Mouse (Mus musculus): Measurements from ENCODE around the gene Gm436. TPM values are rescaled to one million over a fixed set of nuclear protein-coding genes. Genes with fewer than 3 reads are reported as not detected.

Gm436 gene
- not detected in 2 replicates for polyA plus RNA-seq (2012; ENCODE audit: insufficient read depth, insufficient read length, low replicate concordance, missing spikeins)

DNA sequence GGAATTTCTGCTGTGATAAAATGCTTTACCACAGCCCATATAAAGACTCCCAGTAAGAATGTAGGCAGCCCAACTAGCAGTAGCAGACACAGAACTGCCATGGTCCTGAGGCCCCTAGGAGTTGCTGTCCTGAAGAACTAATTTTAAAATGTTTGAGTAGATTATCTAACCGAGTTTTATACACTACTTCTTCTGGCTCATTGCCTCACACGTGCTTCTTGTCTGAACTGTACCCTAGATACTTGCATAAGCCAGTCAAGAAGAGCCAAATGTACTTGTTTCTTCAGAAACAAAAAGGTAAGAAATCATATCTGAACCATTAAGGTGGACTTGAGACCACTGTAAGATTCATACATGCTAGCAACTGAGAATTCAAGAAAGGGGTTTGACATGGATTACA is at the start of gene Gm436:
Gene Gm436 (minus strand): TSS at position 101 of the 400 bp plus-strand sequence.
- WGBS, result 45% methylated on average over 2 of the region's 2 CpGs
- no peaks in the 10 kb centered on the region for H3K4me1 ChIP-seq (ENCODE audit: control insufficient read depth, insufficient read depth, low read length)

GRCm38 (mm10) chr4:144721304-144721703 is 35.1 kb upstream of the Gm436 start, which contains the start of gene Gm13178:
TSS of gene Gm13178 (minus strand) at chr4:144721404.
- H3K4me1 ChIP-seq (ENCODE audit: control insufficient read depth, insufficient read depth, low read length), result no peaks in the 10 kb centered on the region
- no peak within 1 kb of the TSS for H3K4me3 ChIP-seq (ENCODE audit: insufficient read depth, low read depth, low read length)
- no peak within 1 kb of the TSS for H3K27ac ChIP-seq (ENCODE audit: insufficient read depth, low read depth, low read length)
- TF ChIP-seq POLR2A (IDR thresholded peaks at IDR 0.05; ENCODE audit: insufficient read depth, low read depth, low read length), result no peak
- no peak for TF ChIP-seq CTCF (IDR thresholded peaks at IDR 0.05; ENCODE audit: insufficient read depth, low read depth, low read length)
- WGBS, result 90% methylated on average over 1 of the region's 1 CpGs

More for the DNA sequence above, at the start of gene Gm436:
- Histone ChIP-seq H3K27ac (ENCODE audit: insufficient read depth, low read depth, low read length) (no peak within 1 kb of the TSS), H3K4me3 (ENCODE audit: insufficient read depth, low read depth, low read length) (no peak within 1 kb of the TSS)
- TF ChIP-seq CTCF (IDR thresholded peaks at IDR 0.05; ENCODE audit: insufficient read depth, low read depth, low read length) (no peak), POLR2A (IDR thresholded peaks at IDR 0.05; ENCODE audit: insufficient read depth, low read depth, low read length) (no peak)

DNA sequence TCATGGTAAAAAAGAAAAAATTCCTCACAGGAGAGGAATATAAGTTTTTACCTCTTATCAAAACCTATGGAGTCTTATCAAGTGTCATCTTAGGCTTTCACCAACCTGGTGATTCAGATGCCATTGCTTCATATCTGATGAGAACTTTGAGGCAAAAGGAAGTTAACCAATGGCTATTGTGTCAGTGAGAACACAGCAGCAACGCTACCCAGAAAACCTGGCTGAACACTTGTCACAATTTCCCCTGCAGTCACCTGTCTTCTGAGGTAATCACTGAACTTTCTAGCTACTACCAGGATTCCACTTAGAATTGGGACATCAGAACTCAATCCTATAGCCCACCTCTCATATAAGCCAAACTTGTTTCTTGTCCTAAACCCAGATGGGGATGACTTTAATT is 33.5 kb upstream of the Gm436 start:
- 77% methylated on average over 1 of the region's 1 CpGs for WGBS
- no peak for TF ChIP-seq CTCF (IDR thresholded peaks at IDR 0.05; ENCODE audit: insufficient read depth, low read depth, low read length)
- no peak for TF ChIP-seq POLR2A (IDR thresholded peaks at IDR 0.05; ENCODE audit: insufficient read depth, low read depth, low read length)
- no peak overlapping the region for H3K4me3 ChIP-seq (ENCODE audit: insufficient read depth, low read depth, low read length)
- H3K27ac ChIP-seq (ENCODE audit: insufficient read depth, low read depth, low read length), result no peak overlapping the region
- H3K4me1 ChIP-seq (ENCODE audit: control insufficient read depth, insufficient read depth, low read length), result no peaks in the 10 kb centered on the region

GRCm38 (mm10) chr4:144718288-144718687 is 32.1 kb upstream of the Gm436 start:
- Histone ChIP-seq H3K27ac (ENCODE audit: insufficient read depth, low read depth, low read length) (no peak overlapping the region), H3K4me1 (ENCODE audit: control insufficient read depth, insufficient read depth, low read length) (no peaks in the 10 kb centered on the region), H3K4me3 (ENCODE audit: insufficient read depth, low read depth, low read length) (no peak overlapping the region)
- 94% methylated on average over 1 of the region's 1 CpGs for WGBS
- TF ChIP-seq POLR2A (IDR thresholded peaks at IDR 0.05; ENCODE audit: insufficient read depth, low read depth, low read length) (no peak), CTCF (IDR thresholded peaks at IDR 0.05; ENCODE audit: insufficient read depth, low read depth, low read length) (no peak)

GRCm38 (mm10) chr4:144638263-144638662 is 47.9 kb downstream of the Gm436 start:
- no peak for TF ChIP-seq POLR2A (IDR thresholded peaks at IDR 0.05; ENCODE audit: insufficient read depth, low read depth, low read length)
- no peak for TF ChIP-seq CTCF (IDR thresholded peaks at IDR 0.05; ENCODE audit: insufficient read depth, low read depth, low read length)
- no peaks in the 10 kb centered on the region for H3K4me1 ChIP-seq (ENCODE audit: control insufficient read depth, insufficient read depth, low read length)
- no peak overlapping the region for H3K4me3 ChIP-seq (ENCODE audit: insufficient read depth, low read depth, low read length)

More at GRCm38 (mm10) chr4:144638263-144638662, 47.9 kb downstream of the Gm436 start:
- no peak overlapping the region for H3K27ac ChIP-seq (ENCODE audit: insufficient read depth, low read depth, low read length)

Other genes starting within 250 kb of the Gm436 start
- gene 1700012P22Rik, start 247.6 kb downstream of the Gm436 start, polyA plus RNA-seq (2012; ENCODE audit: insufficient read depth, insufficient read length, low replicate concordance, missing spikeins), result not detected in 2 replicates
- not detected in 2 replicates for gene Gm9944, start 233.1 kb downstream of the Gm436 start, polyA plus RNA-seq (2012; ENCODE audit: insufficient read depth, insufficient read length, low replicate concordance, missing spikeins)
- not detected in 2 replicates for gene Aadacl3, start 222.6 kb downstream of the Gm436 start, polyA plus RNA-seq (2012; ENCODE audit: insufficient read depth, insufficient read length, low replicate concordance, missing spikeins)
- gene 9430007A20Rik, start 166.5 kb downstream of the Gm436 start, polyA plus RNA-seq (2012; ENCODE audit: insufficient read depth, insufficient read length, low replicate concordance, missing spikeins), result not detected in 2 replicates
- gene Gm13124, start 121.2 kb downstream of the Gm436 start, polyA plus RNA-seq (2012; ENCODE audit: insufficient read depth, insufficient read length, low replicate concordance, missing spikeins), result not detected in 2 replicates
- gene Aadacl4, start 72.7 kb downstream of the Gm436 start, polyA plus RNA-seq (2012; ENCODE audit: insufficient read depth, insufficient read length, low replicate concordance, missing spikeins), result not detected in 2 replicates
- gene Gm13178, start 35.0 kb upstream of the Gm436 start, polyA plus RNA-seq (2012; ENCODE audit: insufficient read depth, insufficient read length, low replicate concordance, missing spikeins), result not detected in 2 replicates
- not detected in 2 replicates for gene Gm438, start 100.2 kb upstream of the Gm436 start, polyA plus RNA-seq (2012; ENCODE audit: insufficient read depth, insufficient read length, low replicate concordance, missing spikeins)
- not detected in 2 replicates for gene Dhrs3, start 206.5 kb upstream of the Gm436 start, polyA plus RNA-seq (2012; ENCODE audit: insufficient read depth, insufficient read length, low replicate concordance, missing spikeins)

All from olfactory bulb, adult 2 months (tissue).